ENCODE assay signal across 15 mouse cellular contexts in genomic region chr6:41681656-41682055, GRCm38 (mm10). TPM values are rescaled to one million over a fixed set of nuclear protein-coding genes. Genes with fewer than 3 reads are reported as not detected.
"Had no signal": no experiment of that assay in that cellular context is flagged by ENCODE, and none has a peak within 500 bp of the region (broad histone marks: within the 10 kb centered on the region; RNA-seq: fewer than 3 reads in every experiment).

No protein-coding gene starts in this region.

- DNase-seq: layer of hippocampus, postnatal 36 days; liver, postnatal 0 days; lung, embryonic 14.5 days; right cerebral cortex, adult 18-20 months; right cerebral cortex, postnatal 14 days; right cerebral cortex, postnatal 4 days; thymus, adult 18-20 months; thymus, postnatal 36 days had no signal

RNA-seq across cellular contexts. Expression of gene Trpv5, which starts 1.1 kb away (rescaled TPM):
- total RNA-seq: hindbrain, postnatal 0 days; layer of hippocampus, adult 8-10 months; layer of hippocampus, postnatal 10 days; layer of hippocampus, postnatal 36 days; left cerebral cortex, adult 2 months; left cerebral cortex, postnatal 10 days; left cerebral cortex, postnatal 36 days; megakaryocyte, adult 5-6 weeks had no signal

RNA-seq across cellular contexts. Expression of gene Llcfc1, which starts 2.6 kb away (rescaled TPM):
- total RNA-seq: layer of hippocampus, adult 8-10 months; layer of hippocampus, postnatal 10 days; layer of hippocampus, postnatal 36 days; left cerebral cortex, adult 2 months; left cerebral cortex, postnatal 10 days; left cerebral cortex, postnatal 36 days; megakaryocyte, adult 5-6 weeks had no signal

RNA-seq across cellular contexts. Expression of gene Kel, which starts 22.5 kb away (rescaled TPM):
- total RNA-seq: hindbrain, postnatal 0 days; layer of hippocampus, adult 8-10 months; layer of hippocampus, postnatal 10 days; layer of hippocampus, postnatal 36 days; left cerebral cortex, adult 2 months; left cerebral cortex, postnatal 10 days; left cerebral cortex, postnatal 36 days had no signal

RNA-seq across cellular contexts. Expression of gene Trpv6, which starts 45.5 kb away (rescaled TPM):
- total RNA-seq: hindbrain, postnatal 0 days; megakaryocyte, adult 5-6 weeks had no signal
